Mouse (Mus musculus): ENCODE measurements around the gene Prkaa1.
"Not testable (repeated sequence)": the region's sequence is repeated elsewhere in the genome, so short reads cannot be mapped to it uniquely, and the experiment has no call there.

The Prkaa1 gene

GRCm38 (mm10) chr15:5165121-5165773, 21.6 kb downstream of the Prkaa1 start:
- no peak for DNase-seq (ENCODE audit: low spot score)

DNA sequence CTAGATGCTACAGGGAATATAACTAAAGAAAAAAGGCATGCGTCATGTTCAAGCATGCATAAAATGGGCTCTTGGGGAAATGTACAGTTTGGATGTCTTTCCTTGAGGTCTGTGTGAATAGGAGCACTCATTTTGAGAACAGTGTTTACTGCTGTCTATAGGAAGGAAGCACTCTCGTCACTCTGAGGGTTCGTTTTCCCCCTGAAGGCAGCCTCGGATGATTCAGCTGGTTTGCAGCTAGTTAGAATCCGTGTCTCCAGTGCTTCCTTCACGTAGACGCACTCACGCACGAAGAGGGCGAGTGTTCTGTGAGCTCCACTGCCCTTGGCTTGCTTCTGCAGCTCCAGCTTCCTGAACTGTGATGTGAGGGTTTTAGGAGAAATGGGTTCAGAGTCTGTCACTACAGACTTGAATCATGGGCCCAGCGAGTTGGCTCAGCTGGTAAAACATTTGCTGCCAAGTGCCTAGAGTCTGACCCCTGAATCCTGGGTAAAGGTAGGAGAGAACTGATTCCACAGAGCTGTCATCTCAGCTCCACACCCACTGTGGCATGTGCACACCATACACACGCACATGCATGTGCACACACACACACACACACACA, 29.7 kb downstream of the Prkaa1 start:
- no peak for DNase-seq (ENCODE audit: low spot score)

- DNase-seq (ENCODE audit: low spot score), result peak; percentile 7
Measured at GRCm38 (mm10) chr15:5184668-5185330, 41.1 kb downstream of the Prkaa1 start.

GRCm38 (mm10) chr15:5185366-5186292, 42.0 kb downstream of the Prkaa1 start, which contains the start of gene Ttc33:
TSS of gene Ttc33 (plus strand) at chr15:5185525.
- peak; percentile 59 for DNase-seq (ENCODE audit: low spot score)

DNA sequence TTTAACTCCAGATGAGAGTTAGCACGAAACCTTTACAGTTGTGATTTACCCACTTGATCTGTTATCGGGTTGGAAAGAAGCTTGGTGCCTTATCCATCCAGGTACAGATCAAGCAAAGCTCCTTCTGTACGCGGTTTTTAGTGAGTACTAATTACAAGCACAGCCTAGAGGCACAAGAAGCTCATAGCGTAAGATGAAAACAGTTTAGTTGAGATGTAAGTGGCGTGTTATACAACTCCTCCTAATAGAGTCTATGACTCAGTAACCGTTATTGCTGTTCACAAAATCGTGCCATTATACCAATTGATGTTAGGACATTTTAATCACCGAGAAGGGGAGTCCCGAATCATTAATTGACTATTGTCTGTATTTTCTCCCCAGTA, 42.6 kb downstream of the Prkaa1 start:
- DNase-seq (ENCODE audit: low spot score), result no peak

DNA sequence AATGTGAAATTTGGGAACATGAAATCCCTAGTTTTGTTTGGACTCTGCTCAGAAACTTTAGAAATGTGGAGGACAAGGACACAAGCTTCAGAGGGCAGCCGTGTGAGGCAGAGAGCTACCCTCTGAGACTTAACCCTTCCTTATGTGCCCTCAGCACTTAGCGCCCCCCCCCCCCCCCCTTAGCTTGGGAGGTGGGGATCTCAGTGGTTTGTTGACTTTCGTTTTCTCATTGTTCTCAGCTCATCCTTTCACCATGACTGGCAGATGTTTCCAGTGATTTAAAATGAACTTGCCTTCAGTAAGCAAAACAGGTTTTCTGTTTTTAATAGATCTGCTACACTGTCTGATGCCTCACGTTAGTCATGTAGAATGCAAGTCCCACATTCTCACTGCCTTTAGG, 43.5 kb downstream of the Prkaa1 start:
- DNase-seq (ENCODE audit: low spot score), result no peak

DNA sequence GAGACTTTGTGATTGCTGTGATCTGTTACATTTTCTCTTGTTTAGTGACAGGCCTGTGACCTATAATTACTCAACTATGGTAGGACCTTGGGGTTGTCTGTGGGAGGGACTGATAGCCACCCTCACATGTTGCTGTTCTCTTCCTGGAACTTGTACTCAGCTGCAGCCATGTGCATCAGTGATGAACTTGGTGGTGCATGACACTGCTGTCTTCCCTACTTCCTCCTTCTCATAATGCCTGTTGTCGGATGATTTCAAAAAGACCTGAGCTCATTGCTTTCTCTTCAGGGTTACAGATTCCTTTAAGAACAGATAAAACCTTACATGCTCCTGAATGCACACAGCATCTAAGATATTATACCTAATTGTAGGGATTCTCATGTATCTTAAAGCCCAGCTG, 44.4 kb downstream of the Prkaa1 start:
- no peak for DNase-seq (ENCODE audit: low spot score)

GRCm38 (mm10) chr15:5189504-5190093, 45.9 kb downstream of the Prkaa1 start:
- no peak for DNase-seq (ENCODE audit: low spot score)

DNA sequence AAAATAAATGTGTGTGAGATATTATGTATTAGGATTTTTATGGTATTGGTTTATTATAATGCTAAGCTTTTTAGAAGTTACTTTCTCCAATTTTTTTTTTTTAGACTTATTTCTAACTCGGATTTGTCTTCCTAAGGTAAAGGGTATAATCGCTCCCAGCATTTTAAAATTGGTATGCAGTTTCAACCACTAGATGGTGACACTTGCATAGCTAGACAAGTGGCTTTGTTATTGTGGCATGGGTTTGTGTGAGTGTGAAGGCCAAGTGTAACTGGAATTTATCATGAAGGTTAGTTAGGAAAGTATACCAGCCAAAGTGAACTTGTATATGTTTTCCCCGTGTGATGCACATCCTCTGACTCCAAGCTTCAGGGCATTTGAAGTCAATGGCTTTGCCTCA, 50.2 kb downstream of the Prkaa1 start:
- DNase-seq (ENCODE audit: low spot score), result no peak

- DNase-seq (ENCODE audit: low spot score), result no peak
Measured at GRCm38 (mm10) chr15:5194446-5194845, 50.8 kb downstream of the Prkaa1 start.

- no peak for DNase-seq (ENCODE audit: low spot score)
Measured at GRCm38 (mm10) chr15:5194931-5195330, 51.3 kb downstream of the Prkaa1 start.

GRCm38 (mm10) chr15:5195987-5196514, 52.4 kb downstream of the Prkaa1 start:
- no peak for DNase-seq (ENCODE audit: low spot score)

- no peak for DNase-seq (ENCODE audit: low spot score)
Measured at GRCm38 (mm10) chr15:5196691-5197090, 53.0 kb downstream of the Prkaa1 start.

- no peak for DNase-seq (ENCODE audit: low spot score)
Measured at GRCm38 (mm10) chr15:5205222-5205621, 61.6 kb downstream of the Prkaa1 start.

DNA sequence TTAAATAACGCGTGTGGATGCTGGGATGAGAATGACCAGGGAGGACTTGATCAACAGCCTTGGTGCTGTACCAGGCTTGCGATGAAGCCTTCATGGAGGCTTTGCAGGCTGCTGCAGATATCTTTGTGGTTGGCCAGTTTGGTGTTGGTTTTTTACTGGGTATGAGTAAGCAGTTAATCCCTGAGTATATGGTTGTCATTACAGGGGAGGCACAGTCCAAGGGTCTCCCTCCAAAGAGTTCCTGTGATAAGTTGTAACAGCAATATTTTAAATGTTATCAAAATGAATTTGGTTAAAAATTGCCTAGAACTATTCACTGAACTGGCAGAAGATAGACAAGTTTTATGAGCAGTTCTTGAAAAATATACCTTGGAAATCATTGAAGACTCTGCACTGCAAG, 65.5 kb downstream of the Prkaa1 start:
- no peak for DNase-seq (ENCODE audit: low spot score)

- no peak for DNase-seq (ENCODE audit: low spot score)
Measured at GRCm38 (mm10) chr15:5220491-5220890, 76.8 kb downstream of the Prkaa1 start.

GRCm38 (mm10) chr15:5230746-5231145, 87.1 kb downstream of the Prkaa1 start:
- not testable (repeated sequence) for DNase-seq (ENCODE audit: low spot score)

Data from spleen, adult 12 weeks (tissue).